Mouse (Mus musculus) gastrocnemius, postnatal 4 days (tissue): ENCODE data around the gene Capn10. TPM values are rescaled to one million over a fixed set of nuclear protein-coding genes. Genes with fewer than 3 reads are reported as not detected.
A peak's percentile ranks its signal among the peaks of the same experiment; 100 is the strongest.

Experiments used
- DNase-seq, 2 experiments: peaks; one replicate each; pipeline ENCODE4 v3.0.0; 2021 to 2022; ENCODE audit warnings: low spot score in 2 of 2, mixed read lengths in 2 of 2
- long read RNA-seq, 2 experiments: library from polyadenylated mRNA; stranded (forward); transcript quantifications; one replicate each; pipeline ENCODE4 v2.0.0; 2021
- total RNA-seq, 2 experiments: library from RNA; stranded (reverse); gene quantifications; 2 replicates each; pipeline ENCODE4 v1.2.3; 2021

The Capn10 gene
- total RNA-seq = 10 to 100 TPM; 12.6 to 13.8 TPM
- long read RNA-seq, experiment 1, transcript Capn10-201 (12 exons, 2,902 nt) = major isoform, 19 of 31 reads
- long read RNA-seq, experiment 1, transcript Capn10-202 (4 exons, 1,268 nt) = minor isoform, 5 of 31 reads
- long read RNA-seq, experiment 1, partial matches to known transcripts = 5 of 31 reads
- long read RNA-seq, experiment 1, other reads (novel, unspliced or antisense) = 2 of 31 reads
- long read RNA-seq, experiment 2, transcript Capn10-201 (12 exons, 2,902 nt) = major isoform, 15 of 26 reads
- long read RNA-seq, experiment 2, transcript Capn10-202 (4 exons, 1,268 nt) = minor isoform, 5 of 26 reads
- long read RNA-seq, experiment 2, partial matches to known transcripts = 3 of 26 reads
- long read RNA-seq, experiment 2, other reads (novel, unspliced or antisense) = 3 of 26 reads

GRCm38 (mm10) chr1:92934182-92934827 lies at the start of gene Capn10:
Gene Capn10 (plus strand): TSS chr1:92934376.
- DNase-seq = peak; percentile 68 to 89

- DNase-seq = no peak
Measured at GRCm38 (mm10) chr1:92888901-92889655, 45.1 kb upstream of the Capn10 start.

DNA sequence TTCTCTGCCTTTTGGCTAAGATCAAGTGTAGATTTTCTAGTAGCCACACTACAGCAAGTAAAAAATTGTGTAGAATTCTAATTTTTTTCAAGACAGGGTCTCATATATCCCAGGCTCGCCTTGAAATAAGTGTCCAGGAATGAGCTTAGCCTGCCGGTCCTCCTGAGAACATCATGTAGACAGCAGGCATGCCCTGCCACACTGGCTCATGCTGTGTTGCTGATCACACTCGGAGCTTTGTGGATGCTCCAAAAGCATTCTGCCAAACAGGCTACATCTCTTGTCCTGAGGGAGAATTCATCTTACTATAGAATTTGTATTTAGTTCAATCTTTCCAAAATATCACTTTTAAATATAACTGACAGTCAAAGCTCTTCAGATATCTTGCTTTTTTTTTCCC lies 41.4 kb upstream of the Capn10 start:
- no peak for DNase-seq

DNA sequence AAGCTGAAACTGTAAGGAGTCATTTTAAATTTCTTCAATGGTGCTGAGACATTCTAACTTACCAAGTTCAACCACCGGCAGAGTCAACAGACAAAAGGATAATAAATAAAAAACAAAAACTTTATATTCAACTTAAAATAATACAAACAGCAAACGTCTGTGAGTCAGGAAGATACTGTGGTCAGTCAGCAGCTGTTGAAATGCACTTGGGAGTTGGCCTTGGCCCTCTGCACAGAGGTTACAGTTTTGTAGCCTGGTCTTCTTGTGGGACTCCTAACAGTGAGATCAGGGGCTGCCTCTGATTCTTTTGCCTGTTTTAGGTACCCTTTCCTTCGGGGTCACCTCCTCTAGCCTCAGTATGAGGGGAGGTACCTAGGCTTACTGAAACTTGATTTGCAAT lies 40.3 kb upstream of the Capn10 start:
- no peak for DNase-seq

DNA sequence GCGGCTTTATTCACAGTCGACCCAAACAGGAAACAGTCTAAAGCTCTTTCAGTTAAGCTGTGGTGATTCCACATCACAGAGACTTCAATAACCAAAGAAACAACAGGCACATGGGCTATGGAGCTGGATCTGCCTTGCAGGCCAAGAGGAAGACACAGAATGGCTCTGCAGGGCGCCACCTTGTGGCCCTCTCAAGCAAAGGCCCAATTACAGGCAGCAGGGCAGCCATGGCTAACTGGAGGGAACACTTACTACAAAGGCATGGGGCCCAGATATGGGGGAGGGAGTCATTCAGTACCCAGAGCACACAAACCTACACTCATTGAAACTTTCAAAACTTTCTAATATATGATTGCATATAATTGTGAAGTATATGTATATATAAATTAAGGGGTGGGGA lies 39.1 kb upstream of the Capn10 start:
- peak; percentile 49 to 76 for DNase-seq

DNA sequence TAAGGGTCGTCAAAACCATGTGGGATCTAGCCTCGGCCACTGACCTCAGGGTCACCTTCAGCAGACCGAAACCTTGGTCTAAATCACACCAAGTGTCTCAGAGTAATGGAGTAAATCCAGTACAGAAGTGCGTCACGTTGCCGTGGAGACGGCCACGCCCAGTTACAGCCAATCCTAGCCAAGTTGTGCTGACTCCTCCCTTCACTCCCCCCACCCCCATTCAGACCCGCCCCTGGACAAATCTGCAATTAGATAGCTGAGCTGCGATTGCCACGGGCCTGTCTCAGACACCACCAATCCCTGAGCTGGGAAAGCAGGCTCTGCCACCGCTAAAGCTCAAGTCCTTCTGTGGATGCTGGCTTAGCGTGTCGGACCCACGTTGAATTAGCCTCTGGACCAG lies 31.4 kb upstream of the Capn10 start, which contains the start of gene Ankmy1:
Gene Ankmy1, minus strand, starts transcription at position 121 of the 400 bp plus-strand sequence.
- DNase-seq = peak in 1 of 2 experiments; percentile 44

DNA sequence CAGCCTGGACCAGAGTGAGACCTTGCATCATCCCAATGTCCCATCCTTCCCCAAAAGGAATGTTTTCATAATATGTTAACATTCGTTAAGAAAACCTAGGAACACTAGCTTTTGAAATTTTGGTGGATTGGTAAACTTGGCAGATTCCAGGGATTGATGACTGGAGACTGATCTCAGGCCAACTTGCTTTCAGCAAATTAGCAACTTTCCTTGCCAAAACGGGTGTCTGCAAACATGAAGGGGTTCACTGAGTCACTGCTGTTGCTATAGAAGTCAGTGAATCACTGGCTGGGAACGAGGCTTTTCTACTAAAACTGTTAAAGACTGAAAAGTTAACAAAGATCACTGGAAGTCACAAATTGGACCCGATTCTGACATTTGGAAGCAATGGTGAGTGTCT lies 30.5 kb upstream of the Capn10 start:
- no peak for DNase-seq

DNA sequence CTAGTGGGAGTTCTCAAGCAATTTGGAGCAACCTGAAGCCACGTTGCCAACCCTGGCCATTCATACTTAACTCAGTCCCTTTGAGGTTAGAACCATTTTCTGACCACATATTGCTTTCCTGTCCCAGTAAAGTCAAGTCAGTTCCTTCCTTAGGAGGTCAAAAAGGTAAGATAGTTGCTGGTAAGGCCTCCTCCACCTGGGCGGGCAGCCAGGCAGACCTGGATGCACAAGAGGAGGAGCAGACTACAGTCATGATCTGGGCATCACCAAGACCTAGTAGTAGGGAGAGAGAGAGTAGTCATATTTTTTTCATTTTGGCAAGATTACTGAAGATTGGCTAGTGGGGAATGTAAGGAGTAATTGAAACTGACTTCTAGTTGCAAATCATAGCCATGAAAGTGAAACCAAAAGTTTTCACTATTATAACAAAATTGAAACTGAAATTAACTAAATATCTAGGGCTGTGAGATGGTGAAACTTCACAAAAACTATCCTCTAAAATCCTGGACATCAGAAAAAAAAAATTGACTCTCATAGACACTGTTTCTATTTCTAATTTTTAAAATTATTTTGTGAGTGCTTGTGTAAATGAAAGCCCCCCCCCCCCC lies 28.4 kb upstream of the Capn10 start:
- DNase-seq = no peak

DNA sequence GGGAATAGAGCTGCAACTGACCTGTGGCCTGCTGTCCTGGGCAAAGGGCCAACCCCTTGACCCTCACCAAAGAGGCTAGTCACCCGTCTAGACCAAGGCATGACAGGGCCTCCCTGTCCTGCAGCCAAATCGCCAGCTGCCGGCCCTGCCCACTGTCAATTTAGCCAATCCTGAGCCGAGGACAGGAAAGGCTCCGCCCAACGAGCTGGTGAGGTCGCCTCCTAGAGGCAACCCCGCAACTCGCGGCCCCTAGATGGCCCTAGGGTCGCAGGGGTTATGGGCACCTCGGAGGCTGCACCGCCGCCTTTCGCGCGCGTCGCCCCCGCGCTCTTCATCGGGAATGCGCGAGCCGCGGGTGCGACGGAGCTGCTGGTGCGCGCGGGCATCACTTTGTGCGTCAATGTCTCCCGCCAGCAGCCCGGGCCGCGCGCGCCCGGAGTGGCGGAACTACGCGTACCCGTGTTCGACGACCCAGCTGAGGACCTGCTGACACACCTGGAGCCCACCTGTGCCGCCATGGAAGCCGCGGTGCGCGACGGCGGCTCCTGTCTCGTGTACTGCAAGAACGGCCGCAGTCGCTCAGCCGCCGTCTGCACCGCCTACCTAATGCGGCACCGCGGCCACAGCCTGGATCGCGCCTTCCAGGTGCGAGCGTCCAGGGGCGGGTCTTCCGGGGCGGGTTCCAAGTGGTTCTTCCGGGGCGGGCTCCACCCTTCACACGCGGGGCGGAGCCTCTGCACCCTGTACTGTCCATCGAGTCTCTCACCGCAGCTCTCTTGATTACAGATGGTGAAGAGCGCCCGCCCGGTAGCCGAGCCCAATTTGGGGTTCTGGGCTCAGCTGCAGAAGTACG lies 27.2 kb upstream of the Capn10 start, which contains the start of gene Dusp28:
Gene Dusp28, plus strand, starts transcription at position 203 of the 853 bp plus-strand sequence.
- DNase-seq = peak; percentile 70 to 86

GRCm38 (mm10) chr1:92907632-92908360 lies 26.4 kb upstream of the Capn10 start:
- no peak for DNase-seq

DNA sequence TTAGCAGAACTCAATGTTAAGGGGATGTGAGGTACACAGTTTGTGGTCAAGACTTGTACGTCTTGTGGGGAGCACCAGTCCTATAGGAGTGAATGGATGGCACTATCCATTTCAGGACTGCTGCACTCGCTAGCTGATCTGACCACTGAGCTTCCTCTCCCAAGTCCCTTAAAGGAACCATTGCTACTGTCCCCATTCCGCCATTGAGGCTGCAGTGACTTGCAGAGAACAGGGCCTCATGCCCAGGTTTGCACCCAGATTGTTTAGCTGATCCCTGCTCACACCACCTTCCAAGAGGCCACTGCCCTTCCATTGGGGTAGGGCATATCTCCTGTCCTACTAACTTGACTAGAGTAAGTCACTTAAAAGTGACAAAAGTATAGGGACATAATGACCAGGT lies 25.5 kb upstream of the Capn10 start:
- no peak for DNase-seq

GRCm38 (mm10) chr1:92909068-92909467 lies 25.1 kb upstream of the Capn10 start:
- no peak for DNase-seq

- peak; percentile 63 to 76 for DNase-seq
Measured at GRCm38 (mm10) chr1:92910239-92910885, 23.8 kb upstream of the Capn10 start, which contains the start of gene Rnpepl1. Gene Rnpepl1 (plus strand): TSS chr1:92910783.

- peak in 1 of 2 experiments; percentile 74 for DNase-seq
Measured at GRCm38 (mm10) chr1:92910925-92911720, 23.1 kb upstream of the Capn10 start.

GRCm38 (mm10) chr1:92911721-92912138 lies 22.4 kb upstream of the Capn10 start:
- no peak for DNase-seq

DNA sequence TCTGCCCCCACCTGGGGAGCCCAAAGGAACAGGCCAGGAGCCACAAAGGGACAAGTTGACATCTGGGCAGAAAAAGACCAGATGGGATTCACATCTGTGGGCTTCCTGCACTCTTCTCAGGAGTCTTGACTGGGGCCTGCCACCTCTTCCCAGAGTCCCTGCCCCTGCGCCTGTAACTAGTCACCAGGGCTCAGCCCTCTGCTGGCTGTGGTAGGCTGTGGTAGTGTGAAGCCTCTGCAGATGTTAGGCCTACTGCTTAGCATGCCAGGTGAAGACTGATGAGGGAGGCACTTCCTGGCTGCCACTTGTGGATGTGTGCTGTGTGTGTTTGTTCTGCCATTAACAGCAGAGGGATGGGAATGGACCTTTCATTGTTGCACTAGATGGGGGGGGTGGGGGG lies 21.9 kb upstream of the Capn10 start:
- no peak for DNase-seq

GRCm38 (mm10) chr1:92914239-92914638 lies 19.9 kb upstream of the Capn10 start:
- no peak for DNase-seq

- DNase-seq = no peak
Measured at GRCm38 (mm10) chr1:92914993-92915392, 19.2 kb upstream of the Capn10 start.
